Mouse (Mus musculus) kidney, adult 9 months (tissue): ENCODE results near the gene Tspo2.

Experiments
- DNase-seq: peaks from one replicate; pipeline ENCODE4 v3.0.0; 2022

Tspo2 gene

GRCm38 (mm10) chr17:48416011-48416410 is 35.3 kb downstream of the Tspo2 start:
- DNase-seq, result peak; percentile 32

- DNase-seq, result no peak
Measured at GRCm38 (mm10) chr17:48411241-48411640, 40.1 kb downstream of the Tspo2 start.

GRCm38 (mm10) chr17:48410299-48410785 is 41.0 kb downstream of the Tspo2 start:
- no peak for DNase-seq

- peak; percentile 100 for DNase-seq
Measured at GRCm38 (mm10) chr17:48409380-48410298, 41.7 kb downstream of the Tspo2 start, which contains the start of the genes Nfya and Oard1. TSS of gene Nfya (minus strand) at chr17:48409906. TSS of gene Oard1 (plus strand) at chr17:48410014.

- DNase-seq, result peak; percentile 71
Measured at GRCm38 (mm10) chr17:48408526-48409291, 42.6 kb downstream of the Tspo2 start.

GRCm38 (mm10) chr17:48407910-48408525 is 43.3 kb downstream of the Tspo2 start:
- peak; percentile 60 for DNase-seq

GRCm38 (mm10) chr17:48407154-48407553 is 44.2 kb downstream of the Tspo2 start:
- no peak for DNase-seq

GRCm38 (mm10) chr17:48404706-48405105 is 46.6 kb downstream of the Tspo2 start:
- no peak for DNase-seq

- DNase-seq, result no peak
Measured at GRCm38 (mm10) chr17:48403848-48404247, 47.5 kb downstream of the Tspo2 start.

- peak; percentile 69 for DNase-seq
Measured at GRCm38 (mm10) chr17:48402751-48403150, 48.6 kb downstream of the Tspo2 start.

GRCm38 (mm10) chr17:48401710-48402109 is 49.6 kb downstream of the Tspo2 start:
- no peak for DNase-seq
